Mouse (Mus musculus): ENCODE measurements around the gene Nlgn1. TPM values are rescaled to one million over a fixed set of nuclear protein-coding genes. Genes with fewer than 3 reads are reported as not detected.

Nlgn1 gene
- polyA plus RNA-seq, 1 experiment: 0.16 TPM

- 54% methylated on average over 2 of the region's 2 CpGs for WGBS
- no peak for DNase-seq (ENCODE audit: low read depth, low spot score)
Observed at GRCm38 (mm10) chr3:25884797-25885196, 447.5 kb downstream of the Nlgn1 start.

- no peak for DNase-seq (ENCODE audit: low read depth, low spot score)
Observed at GRCm38 (mm10) chr3:25869161-25869560, 463.1 kb downstream of the Nlgn1 start.

GRCm38 (mm10) chr3:25858384-25858783 lies 473.9 kb downstream of the Nlgn1 start:
- no peak for DNase-seq (ENCODE audit: low read depth, low spot score)

DNA sequence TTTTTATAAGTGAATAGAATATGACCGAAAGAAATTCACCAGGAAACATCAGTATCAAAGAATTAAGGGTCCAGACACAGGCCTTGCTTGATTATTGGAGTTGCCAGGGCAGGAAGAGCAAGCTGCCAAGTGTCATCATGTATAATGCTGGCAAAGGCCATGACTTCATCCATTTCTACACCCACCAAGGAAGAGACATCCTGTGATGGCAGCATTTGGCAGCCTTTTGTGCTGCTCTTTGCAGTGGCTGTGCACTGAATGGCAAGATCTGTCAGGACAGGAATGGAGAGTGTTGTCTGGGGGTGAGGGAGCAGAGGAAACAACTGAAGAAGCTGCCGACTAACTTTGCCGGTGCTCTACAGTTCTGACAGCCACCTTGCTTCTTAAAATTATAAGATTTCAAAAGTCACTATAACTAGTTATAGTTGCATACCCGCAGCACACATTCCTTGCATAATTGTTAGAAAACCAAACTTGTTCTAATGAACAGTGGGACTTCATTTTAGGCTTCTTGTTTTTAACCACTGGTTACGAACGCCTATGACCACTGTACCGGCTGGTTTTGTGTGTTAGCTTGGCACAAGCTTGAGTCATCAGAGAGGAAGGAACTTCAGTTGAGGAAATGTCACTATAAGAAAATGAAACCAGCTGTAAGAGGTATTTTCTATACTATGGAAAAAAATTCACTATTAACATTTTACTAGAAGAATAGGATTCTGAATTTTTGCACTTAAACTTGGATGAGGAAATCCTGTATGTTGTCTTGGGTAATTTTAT lies 487.4 kb downstream of the Nlgn1 start:
- DNase-seq (ENCODE audit: low read depth, low spot score): no peak
- WGBS: 73% methylated on average over 7 of the region's 7 CpGs

DNA sequence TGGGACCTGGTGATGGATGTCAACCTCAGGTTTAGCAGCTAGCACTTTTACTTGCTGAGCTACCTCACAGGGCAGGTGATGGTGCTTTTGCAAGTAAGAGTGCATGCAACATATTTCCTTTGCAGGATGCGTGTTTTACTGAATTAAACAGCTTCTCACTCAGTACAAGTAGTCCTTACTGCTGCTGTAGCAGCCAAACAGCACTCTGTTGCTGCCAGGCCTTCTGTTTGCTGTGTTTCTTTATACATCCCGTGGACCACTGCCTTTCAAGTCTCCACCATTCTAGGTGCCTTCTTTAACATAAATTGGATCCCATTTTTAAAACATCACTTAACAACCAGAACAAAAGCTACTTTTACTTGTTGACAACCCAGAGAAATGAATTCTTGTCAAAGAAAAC lies 502.0 kb downstream of the Nlgn1 start:
- DNase-seq (ENCODE audit: low read depth, low spot score): no peak
- 60% methylated on average over 2 of the region's 2 CpGs for WGBS

- WGBS: 88% methylated on average over 3 of the region's 3 CpGs
- no peak for DNase-seq (ENCODE audit: low read depth, low spot score)
Observed at GRCm38 (mm10) chr3:25813368-25813767, 518.9 kb downstream of the Nlgn1 start.

- no peak for DNase-seq (ENCODE audit: low read depth, low spot score)
- WGBS: 49% methylated on average over 3 of the region's 3 CpGs
Observed at GRCm38 (mm10) chr3:25807559-25807958, 524.7 kb downstream of the Nlgn1 start.

GRCm38 (mm10) chr3:25781651-25782050 lies 550.6 kb downstream of the Nlgn1 start:
- WGBS: 68% methylated on average over 2 of the region's 2 CpGs
- DNase-seq (ENCODE audit: low read depth, low spot score): no peak

- WGBS: 72% methylated on average over 6 of the region's 6 CpGs
- DNase-seq (ENCODE audit: low read depth, low spot score): no peak
Observed at GRCm38 (mm10) chr3:25775437-25775836, 556.8 kb downstream of the Nlgn1 start.

- no peak for DNase-seq (ENCODE audit: low read depth, low spot score)
- WGBS: 71% methylated on average over 4 of the region's 4 CpGs
Observed at GRCm38 (mm10) chr3:25773908-25774307, 558.4 kb downstream of the Nlgn1 start.

- DNase-seq (ENCODE audit: low read depth, low spot score): no peak
Observed at GRCm38 (mm10) chr3:25773467-25773866, 558.8 kb downstream of the Nlgn1 start.

DNA sequence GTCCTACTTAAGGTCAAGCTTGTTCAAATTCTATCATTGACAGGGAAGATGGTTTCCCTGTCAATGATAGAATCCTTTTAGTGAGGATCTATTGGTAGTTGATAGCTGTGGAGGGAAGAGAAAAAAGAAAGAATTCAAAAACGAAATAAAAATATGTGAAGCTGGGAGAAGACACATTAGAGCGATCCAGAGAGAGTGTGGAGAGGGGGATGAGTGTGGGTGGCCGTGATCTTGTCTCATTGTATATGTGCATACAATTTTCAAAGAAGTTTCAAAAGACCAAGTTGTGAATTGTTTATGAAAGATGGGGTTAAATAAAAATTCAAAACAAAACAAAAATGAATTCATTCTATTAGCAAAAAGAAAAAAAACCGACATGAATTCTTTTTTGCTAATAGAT lies 568.6 kb downstream of the Nlgn1 start:
- 84% methylated on average over 4 of the region's 4 CpGs for WGBS
- no peak for DNase-seq (ENCODE audit: low read depth, low spot score)

DNA sequence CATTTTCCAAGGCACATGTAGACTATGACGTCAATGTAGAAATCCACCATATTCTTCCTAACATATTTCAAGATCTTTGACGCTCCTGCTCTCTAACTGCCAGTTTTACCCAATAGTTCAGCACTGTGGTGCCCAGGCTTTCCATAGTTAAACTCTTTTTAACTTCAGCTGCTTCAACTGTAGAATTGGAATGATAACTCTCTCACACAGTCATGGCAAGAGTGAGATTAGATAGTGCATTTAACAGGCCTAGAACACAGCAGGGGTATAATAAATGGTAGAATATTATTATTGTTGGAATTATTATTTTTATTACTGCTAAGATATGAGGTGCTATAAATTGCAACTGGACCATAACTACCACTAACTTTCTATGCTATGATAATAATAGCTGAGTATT lies 574.4 kb downstream of the Nlgn1 start:
- 85% methylated on average over 2 of the region's 2 CpGs for WGBS

DNA sequence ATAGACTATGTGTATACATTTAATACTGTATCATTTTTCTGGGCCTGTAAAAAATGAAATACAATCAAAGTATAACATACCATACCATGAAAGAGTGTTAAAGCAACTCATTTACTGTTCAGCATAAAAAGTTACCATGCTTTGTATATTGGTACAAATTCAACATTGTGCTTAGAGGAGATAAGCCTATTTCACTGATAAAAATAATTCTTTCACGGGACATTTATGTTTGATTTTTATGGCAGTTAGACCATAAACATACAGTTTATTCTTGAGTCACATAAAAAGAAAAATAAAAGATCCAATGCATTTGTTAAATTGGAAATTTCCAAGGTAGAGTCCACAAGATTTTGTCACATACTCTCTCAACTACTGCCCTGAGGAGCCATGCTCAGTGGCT lies 608.1 kb downstream of the Nlgn1 start:
- 38% methylated on average over 1 of the region's 1 CpGs for WGBS
- DNase-seq (ENCODE audit: low read depth, low spot score): no peak

More for the DNA sequence above, 574.4 kb downstream of the Nlgn1 start:
- no peak for DNase-seq (ENCODE audit: low read depth, low spot score)

- no peak for DNase-seq (ENCODE audit: low read depth, low spot score)
- WGBS: 82% methylated on average over 5 of the region's 5 CpGs
Observed at GRCm38 (mm10) chr3:25721464-25721863, 610.8 kb downstream of the Nlgn1 start.

DNA sequence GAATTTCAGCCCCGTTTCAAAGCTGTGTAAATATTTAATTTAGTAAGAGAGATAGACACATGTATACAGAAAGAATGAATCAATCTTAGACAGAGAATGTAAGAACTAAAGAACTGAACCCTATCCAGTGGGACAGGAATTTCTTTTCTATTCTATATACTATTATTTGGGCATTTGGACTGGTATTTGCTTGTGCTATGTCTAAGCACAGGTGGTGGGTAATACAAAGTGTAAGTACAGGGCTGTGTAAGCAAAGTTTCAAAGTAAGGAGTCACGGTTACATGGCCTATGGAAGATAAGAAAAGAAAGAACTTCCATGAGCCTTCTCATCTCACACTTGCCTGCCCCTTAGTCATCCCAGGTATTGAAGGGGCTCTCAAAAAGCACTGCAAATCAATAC lies 624.9 kb downstream of the Nlgn1 start:
- 43% methylated on average over 2 of the region's 2 CpGs for WGBS
- no peak for DNase-seq (ENCODE audit: low read depth, low spot score)

GRCm38 (mm10) chr3:25697231-25697630 lies 635.0 kb downstream of the Nlgn1 start:
- no peak for DNase-seq (ENCODE audit: low read depth, low spot score)
- WGBS: 76% methylated on average over 1 of the region's 1 CpGs

- DNase-seq (ENCODE audit: low read depth, low spot score): no peak
- 65% methylated on average over 6 of the region's 6 CpGs for WGBS
Observed at GRCm38 (mm10) chr3:25688789-25689464, 643.3 kb downstream of the Nlgn1 start.

GRCm38 (mm10) chr3:25683696-25684095 lies 648.6 kb downstream of the Nlgn1 start:
- WGBS: 85% methylated on average over 2 of the region's 2 CpGs
- DNase-seq (ENCODE audit: low read depth, low spot score): no peak

DNA sequence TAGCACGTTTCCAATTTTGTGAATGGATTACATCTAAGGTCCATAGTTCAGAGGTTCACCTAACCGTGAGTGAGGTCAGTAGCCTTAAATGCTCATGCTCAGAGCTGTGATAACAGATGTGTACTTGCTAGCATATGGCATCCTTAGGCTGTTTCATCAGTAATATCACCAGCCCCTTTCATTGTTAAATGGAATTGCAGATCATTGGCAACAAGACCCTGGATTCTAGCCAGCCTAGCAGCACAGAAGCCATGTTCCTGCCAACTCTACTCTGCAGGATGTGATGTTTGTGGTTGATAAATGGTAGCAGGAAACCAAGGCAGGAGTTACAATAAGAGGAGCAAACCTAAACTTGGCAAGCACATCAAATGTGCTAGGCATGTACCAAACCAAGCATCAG lies 652.9 kb downstream of the Nlgn1 start:
- no peak for DNase-seq (ENCODE audit: low read depth, low spot score)
- 46% methylated on average over 2 of the region's 2 CpGs for WGBS

- no peak for DNase-seq (ENCODE audit: low read depth, low spot score)
- WGBS: 81% methylated on average over 10 of the region's 10 CpGs
Observed at GRCm38 (mm10) chr3:25675888-25676287, 656.4 kb downstream of the Nlgn1 start.
